Mouse (Mus musculus) left cerebral cortex, postnatal 14 days (tissue): ENCODE measurements around the gene Enpp7. TPM values are rescaled to one million over a fixed set of nuclear protein-coding genes. Genes with fewer than 3 reads are reported as not detected.

Source experiments
- DNase-seq, 2 experiments: peaks; one replicate each; pipeline ENCODE4 v3.0.0; 2021 to 2022; ENCODE audit warnings: low spot score in 2 of 2, mixed read lengths in 1 of 2
- intact Hi-C: fragments of 180-260 bp; cut with DNase I; formaldehyde crosslinking; loops from one replicate; pipeline ENCODE4 v1.15.1; 2025
- long read RNA-seq, 2 experiments: library from polyadenylated mRNA; stranded (forward); transcript quantifications; one replicate each; pipeline ENCODE4 v2.0.0; 2021
- total RNA-seq, 2 experiments: library from RNA; stranded (reverse); gene quantifications; 2 replicates each; pipeline ENCODE4 v1.2.3; 2021

Gene Enpp7
- total RNA-seq: not detected
- long read RNA-seq, experiment 1: 0 reads
- long read RNA-seq, experiment 2: 0 reads

- no peak for DNase-seq
- intact Hi-C loops: loop anchor here (10.0 kb wide), 1 partner anchor 533 kb away; no protein-coding TSS in a partner anchor
These were observed at the start of gene Enpp7 for GRCm38 (mm10) chr11:118987999-118988398. Gene Enpp7 (plus strand): TSS chr11:118988188.

GRCm38 (mm10) chr11:118939731-118940130, 48.3 kb upstream of the Enpp7 start:
- intact Hi-C loops: no loop called here
- no peak for DNase-seq

- DNase-seq: peak; percentile 65 to 70
- intact Hi-C loops: no loop called here
These were observed 47.4 kb upstream of the Enpp7 start for GRCm38 (mm10) chr11:118940539-118940938.

- intact Hi-C loops: no loop called here
- no peak for DNase-seq
These were observed 46.7 kb upstream of the Enpp7 start for GRCm38 (mm10) chr11:118941268-118941667.

- intact Hi-C loops: no loop called here
- no peak for DNase-seq
These were observed 42.1 kb upstream of the Enpp7 start for GRCm38 (mm10) chr11:118945868-118946267.

- DNase-seq: no peak
- intact Hi-C loops: no loop called here
These were observed 33.0 kb upstream of the Enpp7 start for GRCm38 (mm10) chr11:118955016-118955415.

- intact Hi-C loops: no loop called here
- DNase-seq: peak; percentile 52 to 74
These were observed 30.9 kb upstream of the Enpp7 start for GRCm38 (mm10) chr11:118957070-118957471.

GRCm38 (mm10) chr11:118960649-118961048, 27.3 kb upstream of the Enpp7 start:
- intact Hi-C loops: no loop called here
- DNase-seq: peak; percentile 57 to 84

GRCm38 (mm10) chr11:118962478-118962877, 25.5 kb upstream of the Enpp7 start:
- intact Hi-C loops: no loop called here
- no peak for DNase-seq

- no peak for DNase-seq
- intact Hi-C loops: no loop called here
These were observed 24.1 kb upstream of the Enpp7 start for GRCm38 (mm10) chr11:118963926-118964325.

GRCm38 (mm10) chr11:118965078-118965477, 22.9 kb upstream of the Enpp7 start:
- DNase-seq: no peak
- intact Hi-C loops: no loop called here

- peak in 1 of 2 experiments; percentile 60 for DNase-seq
- intact Hi-C loops: loop anchor here (10.0 kb wide), 1 partner anchor 97 kb away; no protein-coding TSS in a partner anchor
These were observed 16.4 kb upstream of the Enpp7 start for GRCm38 (mm10) chr11:118971470-118972034.

GRCm38 (mm10) chr11:118972431-118973377, 15.3 kb upstream of the Enpp7 start:
- DNase-seq: no peak
- intact Hi-C loops: loop anchor here (10.0 kb wide), 1 partner anchor 98 kb away; no protein-coding TSS in a partner anchor

- no peak for DNase-seq
- intact Hi-C loops: loop anchor here (2.0 to 10.0 kb wide), 2 partner anchors 64 to 100 kb away; partner anchors contain the start of gene Rbfox3
These were observed 13.6 kb upstream of the Enpp7 start for GRCm38 (mm10) chr11:118974340-118974739.

- intact Hi-C loops: loop anchor here (2.0 to 10.0 kb wide), 3 partner anchors 65 to 233 kb away; partner anchors contain the start of gene Rbfox3
- peak; percentile 84 to 87 for DNase-seq
These were observed 12.6 kb upstream of the Enpp7 start for GRCm38 (mm10) chr11:118975427-118975826.

GRCm38 (mm10) chr11:118975917-118976316, 12.1 kb upstream of the Enpp7 start:
- no peak for DNase-seq
- intact Hi-C loops: loop anchor here (2.0 to 10.0 kb wide), 3 partner anchors 65 to 234 kb away; partner anchors contain the start of gene Rbfox3

GRCm38 (mm10) chr11:118980388-118980787, 7.6 kb upstream of the Enpp7 start:
- intact Hi-C loops: loop anchor here (10.0 kb wide), 1 partner anchor 526 kb away; no protein-coding TSS in a partner anchor
- DNase-seq: no peak

GRCm38 (mm10) chr11:118981012-118981776, 6.8 kb upstream of the Enpp7 start:
- DNase-seq: no peak
- intact Hi-C loops: loop anchor here (10.0 kb wide), 1 partner anchor 526 kb away; no protein-coding TSS in a partner anchor

- intact Hi-C loops: loop anchor here (10.0 kb wide), 1 partner anchor 528 kb away; no protein-coding TSS in a partner anchor
- DNase-seq: no peak
These were observed 5.3 kb upstream of the Enpp7 start for GRCm38 (mm10) chr11:118982593-118983113.
